Mouse (Mus musculus): ENCODE measurements around the gene Fkbp15.
A peak's percentile ranks its signal among the peaks of the same experiment; 100 is the strongest.

Gene Fkbp15

DNA sequence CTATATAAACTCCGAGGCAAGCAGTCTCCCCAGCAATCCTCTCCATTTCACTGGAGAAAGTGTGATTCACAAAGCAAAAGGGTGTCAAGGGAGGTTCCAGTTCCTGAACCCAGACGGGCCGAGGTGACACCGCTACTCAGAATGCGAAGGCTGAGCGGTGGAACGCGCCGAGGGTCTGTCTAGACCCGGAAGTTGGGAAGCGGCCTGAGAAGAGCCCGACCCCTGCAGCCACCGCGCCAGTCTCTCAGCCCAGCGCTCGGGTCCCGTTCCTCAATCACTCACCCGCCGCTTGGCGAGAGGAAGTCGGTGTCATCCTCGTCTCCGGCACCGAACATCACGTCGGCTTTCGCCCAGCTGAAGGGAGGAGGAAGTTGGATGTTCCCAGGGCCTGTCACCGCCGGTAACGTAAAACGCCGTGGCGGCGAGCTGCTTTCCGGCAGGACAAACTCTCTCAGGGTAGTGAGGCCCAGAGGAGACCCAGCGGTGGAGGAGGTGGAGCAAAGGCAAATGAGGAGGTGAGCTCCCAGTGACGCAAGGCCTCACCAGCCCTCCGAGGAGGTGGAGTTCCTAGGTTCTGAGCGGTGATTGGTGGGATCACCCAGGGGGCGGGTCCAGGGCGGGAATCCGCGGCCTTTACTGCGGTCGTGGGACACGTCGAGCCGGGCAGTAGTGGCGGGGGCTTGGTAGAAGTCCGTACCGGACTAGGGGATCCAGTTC, at the start of gene Fkbp15, which contains the start of gene Slc31a1:
TSS of gene Fkbp15 (minus strand) at position 461 of the 717 bp plus-strand sequence.
TSS of gene Slc31a1 (plus strand) at position 640 of the 717 bp plus-strand sequence.
- peak; percentile 99 for DNase-seq (ENCODE audit: low spot score)

DNA sequence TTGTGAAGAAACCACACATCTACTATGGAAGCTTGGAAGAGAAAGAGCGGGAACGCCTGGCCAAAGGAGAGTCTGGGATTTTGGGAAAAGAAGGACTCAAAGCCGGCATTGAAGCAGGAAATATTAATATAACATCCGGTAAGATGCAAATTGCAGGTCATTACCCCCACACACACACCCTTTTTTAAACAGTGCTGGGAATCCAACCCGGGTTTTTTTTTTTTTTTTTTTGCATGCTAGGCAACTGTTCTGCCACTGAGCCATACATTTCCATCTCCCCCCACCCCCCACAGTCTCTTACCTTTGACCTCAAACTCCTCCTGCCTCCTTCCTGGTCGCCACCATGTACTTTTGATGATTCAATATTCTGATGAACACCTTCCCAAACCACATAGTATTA, 49.3 kb upstream of the Fkbp15 start:
- DNase-seq (ENCODE audit: low spot score), result no peak

GRCm38 (mm10) chr4:62408601-62409282, 48.4 kb upstream of the Fkbp15 start, which contains the start of the genes Cdc26 and Prpf4:
Gene Cdc26, minus strand, starts transcription at chr4:62408642.
Gene Prpf4, plus strand, starts transcription at chr4:62408797.
- peak; percentile 98 for DNase-seq (ENCODE audit: low spot score)

DNA sequence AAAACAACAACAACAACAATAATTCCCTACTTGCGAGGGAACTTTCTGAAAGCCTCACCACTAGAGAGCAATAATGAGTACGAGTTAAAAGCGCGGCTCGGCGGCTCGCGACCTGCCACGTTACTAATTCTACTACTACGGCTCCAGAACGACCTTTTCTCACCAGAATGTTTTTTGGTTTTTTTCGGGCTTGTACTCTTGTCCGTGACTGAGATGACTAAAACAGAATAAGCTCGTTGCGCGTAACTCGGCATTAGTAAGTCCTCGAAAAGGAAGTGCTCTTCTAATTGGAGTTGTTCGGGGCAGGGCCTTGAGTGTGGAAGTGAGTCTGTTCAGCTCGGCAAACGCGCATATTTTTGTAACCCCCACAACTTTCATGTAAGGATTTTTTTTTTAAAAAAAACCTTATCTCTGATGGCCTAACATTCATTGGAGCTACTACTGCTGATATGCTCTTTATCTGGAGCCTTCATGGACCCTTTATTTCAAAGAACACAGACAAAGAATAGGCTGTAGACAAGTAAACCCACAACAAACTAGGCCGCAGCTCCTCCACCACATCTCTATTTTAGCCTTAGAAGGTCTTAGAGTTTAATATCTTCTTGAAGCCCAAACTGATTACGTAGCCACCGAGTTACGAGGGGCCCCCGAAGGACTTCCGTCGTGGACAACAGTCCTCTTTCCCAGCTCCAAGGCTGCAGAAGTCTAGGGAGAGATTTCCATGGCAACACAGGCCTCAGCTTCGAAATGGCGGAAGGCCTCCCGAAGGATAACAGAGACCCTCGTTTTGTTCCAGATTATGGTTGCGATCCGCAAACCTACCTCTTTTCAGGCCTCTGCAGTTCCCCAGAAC, 47.6 kb upstream of the Fkbp15 start:
- peak; percentile 26 for DNase-seq (ENCODE audit: low spot score)

- DNase-seq (ENCODE audit: low spot score), result no peak
Observed at GRCm38 (mm10) chr4:62406133-62406532, 45.8 kb upstream of the Fkbp15 start.

GRCm38 (mm10) chr4:62398956-62399355, 38.6 kb upstream of the Fkbp15 start:
- DNase-seq (ENCODE audit: low spot score), result no peak

GRCm38 (mm10) chr4:62397616-62398365, 37.4 kb upstream of the Fkbp15 start:
- DNase-seq (ENCODE audit: low spot score), result no peak

- DNase-seq (ENCODE audit: low spot score), result no peak
Observed at GRCm38 (mm10) chr4:62395806-62396205, 35.5 kb upstream of the Fkbp15 start.

DNA sequence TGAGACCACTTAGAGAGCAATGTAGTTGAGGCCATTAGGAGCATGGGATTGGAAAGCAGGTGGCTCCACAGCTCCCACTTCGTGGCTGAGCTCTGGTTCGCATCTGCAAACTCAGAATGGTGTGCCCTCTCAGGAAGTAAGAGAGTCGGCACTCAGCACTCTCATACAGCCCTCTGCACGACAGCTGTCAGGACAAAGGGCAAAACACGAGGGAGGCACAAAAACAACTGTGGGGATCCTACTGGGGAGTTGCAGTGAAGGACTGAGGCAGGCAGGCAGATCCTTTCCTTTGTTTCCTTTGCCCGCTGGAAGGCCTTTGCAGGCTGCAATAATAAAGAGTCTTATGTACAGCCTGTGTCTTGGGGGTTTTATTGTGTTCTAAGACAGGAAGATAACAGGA, 33.1 kb upstream of the Fkbp15 start:
- no peak for DNase-seq (ENCODE audit: low spot score)

- no peak for DNase-seq (ENCODE audit: low spot score)
Observed at GRCm38 (mm10) chr4:62391892-62392291, 31.5 kb upstream of the Fkbp15 start.

DNA sequence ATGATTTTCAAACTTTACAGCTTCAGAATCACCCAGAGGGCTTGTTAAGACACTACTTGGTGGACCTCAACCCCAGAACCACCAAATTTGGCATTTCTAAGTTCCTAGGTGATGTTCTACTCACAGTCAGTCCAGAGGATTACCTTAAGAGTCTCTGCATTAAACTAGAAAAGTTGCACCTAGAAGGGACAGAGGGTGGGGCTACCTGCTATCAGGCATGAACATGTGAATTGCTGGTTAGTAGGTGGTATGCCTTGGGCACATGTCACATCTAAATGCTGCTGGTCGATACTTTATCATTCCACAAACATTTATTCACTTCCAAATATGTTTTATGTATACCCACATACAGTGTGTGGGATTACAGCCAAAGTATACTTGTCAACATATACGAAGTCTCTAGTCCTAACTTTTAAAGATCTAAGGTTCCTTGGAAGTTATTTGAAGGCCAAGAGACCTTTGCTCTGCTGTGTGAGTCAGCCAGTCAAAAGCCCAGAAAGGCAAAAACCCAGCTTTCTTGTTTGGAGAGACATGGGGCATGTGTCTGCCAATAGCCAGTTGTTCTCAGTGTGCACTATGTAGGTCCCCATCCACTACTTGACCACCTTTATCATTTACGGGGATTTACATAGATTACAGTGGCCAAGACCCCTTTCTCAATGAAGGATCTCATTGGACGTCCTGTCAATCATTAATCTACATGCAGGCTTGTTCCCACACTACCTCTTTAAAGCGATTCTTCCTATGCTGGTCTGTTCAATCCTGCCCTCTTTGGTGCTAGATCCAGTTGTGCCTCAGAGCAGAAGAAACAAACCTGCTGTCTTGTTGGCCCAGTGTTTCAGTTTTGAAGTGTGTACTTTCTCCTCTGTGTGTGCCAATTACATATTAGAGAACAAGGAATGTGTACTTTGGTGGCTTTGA, 29.5 kb upstream of the Fkbp15 start:
- no peak for DNase-seq (ENCODE audit: low spot score)

DNA sequence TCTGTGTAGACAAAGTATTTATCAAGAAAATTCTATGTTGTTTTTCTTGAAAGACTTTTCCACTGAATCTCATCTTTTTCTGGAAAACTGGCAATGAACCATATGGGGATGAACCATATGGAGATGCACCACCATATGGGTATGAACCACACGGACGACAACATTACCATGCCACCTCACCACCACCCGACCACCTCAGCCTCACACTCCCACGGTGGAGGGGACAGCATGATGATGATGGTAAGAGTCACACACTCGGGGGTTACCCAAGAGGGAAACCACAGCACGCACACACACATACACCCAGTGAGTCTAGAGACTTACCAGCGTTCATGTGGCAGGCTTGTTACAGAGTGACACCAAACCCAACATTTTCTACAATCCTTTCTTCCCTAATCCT, 25.1 kb upstream of the Fkbp15 start:
- DNase-seq (ENCODE audit: low spot score), result no peak

GRCm38 (mm10) chr4:62384159-62384558, 23.8 kb upstream of the Fkbp15 start:
- no peak for DNase-seq (ENCODE audit: low spot score)

GRCm38 (mm10) chr4:62383752-62384151, 23.4 kb upstream of the Fkbp15 start:
- DNase-seq (ENCODE audit: low spot score), result no peak

GRCm38 (mm10) chr4:62383207-62383606, 22.9 kb upstream of the Fkbp15 start:
- no peak for DNase-seq (ENCODE audit: low spot score)

- peak; percentile 47 for DNase-seq (ENCODE audit: low spot score)
Observed at GRCm38 (mm10) chr4:62379724-62380381, 19.5 kb upstream of the Fkbp15 start.

DNA sequence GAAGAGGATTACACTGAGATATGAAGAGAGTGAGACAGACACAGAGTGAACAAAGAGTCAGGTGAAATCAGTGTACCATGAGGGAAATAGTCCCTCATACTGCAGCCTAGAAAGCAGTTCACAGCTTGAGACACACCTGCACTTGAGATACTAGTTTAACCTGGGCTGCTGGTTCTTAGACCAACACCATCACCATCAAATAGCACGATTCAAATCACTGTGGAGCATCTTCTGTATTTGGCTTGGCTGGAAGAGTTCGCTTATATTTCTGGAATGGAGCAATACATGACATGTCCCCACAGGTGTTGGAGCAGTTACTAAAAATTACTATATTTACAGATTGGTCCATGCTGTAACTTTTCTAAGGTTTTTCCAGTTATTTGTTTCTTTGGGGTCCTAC, 15.8 kb upstream of the Fkbp15 start:
- no peak for DNase-seq (ENCODE audit: low spot score)

GRCm38 (mm10) chr4:62374342-62374741, 14.0 kb upstream of the Fkbp15 start:
- DNase-seq (ENCODE audit: low spot score), result no peak

DNA sequence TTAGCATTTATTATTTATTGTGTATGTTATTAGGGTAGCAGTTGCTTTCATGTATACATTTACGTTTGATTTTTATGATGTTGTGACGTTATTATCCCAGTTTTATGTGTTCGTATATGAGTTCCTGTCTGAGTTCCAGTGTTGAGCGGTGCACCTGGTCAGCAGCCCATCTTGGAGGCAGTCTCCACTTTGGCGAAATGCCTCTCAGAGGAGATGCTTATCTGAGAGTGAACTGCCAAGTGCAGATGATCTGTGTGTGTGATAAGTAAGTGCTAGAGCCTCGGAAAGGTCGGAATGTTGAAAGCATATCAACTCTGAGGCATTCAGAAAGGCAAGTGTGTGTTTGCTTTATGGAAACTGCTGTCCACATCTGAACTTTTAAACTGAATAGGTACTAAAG, 13.3 kb upstream of the Fkbp15 start:
- no peak for DNase-seq (ENCODE audit: low spot score)
